Comparison of ENCODE assay signal across 10 mouse cellular contexts in genomic region chr10:94526834-94527233, GRCm38 (mm10).
DNase-seq lines count a peak whose midpoint lies in the region.
"Had no signal": no experiment of that assay in that cellular context is flagged by ENCODE, and none has a peak within 500 bp of the region (broad histone marks: within the 10 kb centered on the region; RNA-seq: fewer than 3 reads in every experiment).

No protein-coding gene starts in this region.

- peak; percentile 36 to 45 for DNase-seq in cerebellum, postnatal 14 days
- no peak for DNase-seq in cerebellum, adult 11-12 months
- peak; percentile 71 for DNase-seq in layer of hippocampus, adult 9-11 months
- no peak for DNase-seq in layer of hippocampus, postnatal 36 days
- DNase-seq in brain, adult 2 months (ENCODE audit: low read depth, low spot score), result peak; percentile 81
- peak; percentile 20 for DNase-seq in yolk sac, embryonic 10.5 days (ENCODE audit: low spot score)
- no peak for DNase-seq in thymus, postnatal 36 days
- DNase-seq: adrenal gland, adult 2 months; gastrocnemius, postnatal 36 days; thymus, postnatal 14 days had no signal

Comparison
In these comparisons a context has a peak if more than half of its experiments do, and no peak if none do; other contexts are left out.
1. DNase-seq: peak in cerebellum, postnatal 14 days (2 of 2), layer of hippocampus, adult 9-11 months (single experiment), brain, adult 2 months (single experiment) and yolk sac, embryonic 10.5 days (single experiment); none in cerebellum, adult 11-12 months (single experiment), layer of hippocampus, postnatal 36 days (0 of 2) and thymus, postnatal 36 days (0 of 2).